Mouse (Mus musculus) liver, postnatal 0 days (tissue): ENCODE data around the gene Map4k2. TPM values are rescaled to one million over a fixed set of nuclear protein-coding genes. Genes with fewer than 3 reads are reported as not detected.

Experiments used
- ATAC-seq: fragments of 200-750 bp; cut with Nextera tagmentation; 2 replicates; pipeline ENCODE4 v1.8.0; 2017; ENCODE audit warnings: mild to moderate bottlenecking, moderate library complexity
- DNase-seq: peaks from one replicate; pipeline ENCODE4 v3.0.0-alpha.2; 2016
- H3K27ac ChIP-seq: fragments of 300-500 bp; sonication (generic); 2 replicates; pipeline ENCODE4 v1.5.1; 2014; ENCODE audit warnings: antibody characterized with exemption, moderate library complexity, mild to moderate bottlenecking, low read depth
- H3K27me3 ChIP-seq: fragments of 300-500 bp; sonication (generic); 2 replicates; pipeline ENCODE4 v1.6.1; 2014; ENCODE audit warnings: low read length, control low read depth, mixed read lengths; ENCODE audit not compliant: insufficient read depth
- H3K36me3 ChIP-seq: fragments of 300-500 bp; sonication (generic); replicated peaks from 2 replicates; pipeline ENCODE4 v1.6.1; 2014; ENCODE audit warnings: mild to moderate bottlenecking, control low read depth, low read length, moderate library complexity, mixed read lengths; ENCODE audit not compliant: insufficient read depth
- H3K4me1 ChIP-seq: fragments of 300-500 bp; sonication (generic); 2 replicates; pipeline ENCODE4 v1.6.1; 2014; ENCODE audit warnings: antibody characterized with exemption, mild to moderate bottlenecking, control low read depth; ENCODE audit not compliant: insufficient read depth
- H3K4me2 ChIP-seq: fragments of 300-500 bp; sonication (generic); 2 replicates; pipeline ENCODE4 v1.6.1; 2014; ENCODE audit warnings: low read depth, mild to moderate bottlenecking, low read length, moderate library complexity, mixed read lengths
- H3K4me3 ChIP-seq: fragments of 300-500 bp; sonication (generic); 2 replicates; pipeline ENCODE4 v1.5.1; 2014; ENCODE audit warnings: low read depth, low read length
- H3K9ac ChIP-seq: fragments of 300-500 bp; sonication (generic); replicated peaks from 2 replicates; pipeline ENCODE4 v1.6.1; 2014; ENCODE audit warnings: mild to moderate bottlenecking, moderate library complexity
- H3K9me3 ChIP-seq: fragments of 300-500 bp; sonication (generic); 2 replicates; pipeline ENCODE4 v1.6.1; 2016; ENCODE audit warnings: mild to moderate bottlenecking, control low read depth, low read length, mixed read lengths
- CTCF ChIP-seq: sonication (generic); IDR thresholded peaks from 2 replicates; pipeline ENCODE4 v1.5.1; 2016; ENCODE audit warnings: antibody characterized with exemption, low read depth
- EP300 ChIP-seq: IDR thresholded peaks from 2 replicates; pipeline ENCODE4 v1.6.1; 2016; ENCODE audit warnings: antibody characterized with exemption, low read depth, mild to moderate bottlenecking
- WGBS: fragments of 180-500 bp; shearing (Covaris S2); extraction: QIAGEN DNeasy Blood & Tissue Kit; methylation state at CpG from one replicate; pipeline ENCODE4 v1.1.7; 2014; ENCODE audit not compliant: insufficient replicate concordance; 5-methylcytosine and 5-hydroxymethylcytosine counted together
- polyA plus RNA-seq: library from polyadenylated mRNA; unstranded; fragments of >200 nt; fragmentation: Nextera tagmentation; extraction: Ambion mirVana; gene quantifications from 2 replicates; pipeline ENCODE4 v1.2.1, GENCODE M21; 2015

Gene Map4k2
- polyA plus RNA-seq, 1 experiment from 2014 or later: 5.7 TPM

- ATAC-seq (peak; percentile 31), DNase-seq (peak; percentile 47)
- peak overlapping the region; percentile 77 for H3K9ac ChIP-seq
- no peak for TF ChIP-seq EP300
- TF ChIP-seq CTCF: no peak
- H3K27me3 ChIP-seq: no peaks in the 10 kb centered on the region
- H3K27ac ChIP-seq: peak overlapping the region; percentile 61
- peak overlapping the region; percentile 80 for H3K4me3 ChIP-seq
- peaks cover 43% of the 10 kb centered on the region for H3K4me1 ChIP-seq
- H3K4me2 ChIP-seq: peak overlapping the region; percentile 99
- WGBS: under 1% methylated on average over 24 of the region's 25 CpGs
- H3K36me3 ChIP-seq: peaks cover 29% of the 10 kb centered on the region
- H3K9me3 ChIP-seq: no peaks in the 10 kb centered on the region
Measured at GRCm38 (mm10) chr19:6335458-6335827, 5.5 kb upstream of the Map4k2 start.

DNA sequence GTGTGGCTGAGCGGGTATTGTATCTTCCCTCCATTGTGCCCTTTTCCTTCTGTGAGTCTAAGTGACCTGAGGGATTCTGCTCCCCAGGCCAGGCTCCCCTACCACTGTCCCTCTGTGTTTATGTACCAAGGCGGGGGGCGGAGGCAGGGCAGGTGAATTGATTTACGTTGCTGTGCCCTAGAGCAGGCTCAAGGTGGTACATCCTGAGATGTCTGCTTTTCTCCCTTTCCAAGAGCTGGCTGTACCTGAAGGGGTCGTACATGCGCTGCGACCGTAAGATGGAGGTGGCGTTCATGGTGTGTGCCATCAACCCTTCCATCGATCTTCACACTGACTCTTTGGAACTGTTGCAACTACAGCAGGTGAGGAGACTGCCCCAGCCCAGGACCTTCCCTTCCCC lies 4.0 kb upstream of the Map4k2 start:
- peaks cover 48% of the 10 kb centered on the region for H3K4me1 ChIP-seq
- no peak for TF ChIP-seq CTCF
- no peak for TF ChIP-seq EP300
- no peaks in the 10 kb centered on the region for H3K9me3 ChIP-seq
- H3K27me3 ChIP-seq: no peaks in the 10 kb centered on the region
- no peak overlapping the region for H3K4me3 ChIP-seq
- H3K36me3 ChIP-seq: peaks cover 29% of the 10 kb centered on the region
- no peak overlapping the region for H3K9ac ChIP-seq
- no peak overlapping the region for H3K27ac ChIP-seq
- DNase-seq: no peak
- 91% methylated on average over 10 of the region's 10 CpGs for WGBS
- no peak for ATAC-seq
- peak overlapping the region; percentile 99; the same call in 1 of the 2 replicates for H3K4me2 ChIP-seq

DNA sequence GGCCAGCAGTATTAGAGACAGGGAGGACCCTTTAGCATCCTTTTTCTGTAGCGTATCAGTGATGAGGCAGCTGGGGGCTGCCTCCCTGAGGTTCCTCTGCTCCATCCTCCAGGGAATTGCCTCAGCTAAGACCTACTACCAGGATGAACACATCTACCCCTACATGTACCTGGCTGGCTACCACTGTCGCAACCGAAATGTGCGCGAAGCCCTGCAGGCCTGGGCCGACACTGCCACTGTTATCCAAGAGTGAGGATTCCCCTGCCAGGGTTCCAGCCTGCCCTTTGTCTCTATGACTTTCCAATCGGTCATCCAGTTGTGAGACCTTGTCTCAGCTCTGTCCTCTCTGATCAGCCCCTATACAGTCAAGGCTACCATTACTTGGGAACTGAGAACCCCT lies 2.8 kb upstream of the Map4k2 start:
- H3K4me3 ChIP-seq: no peak overlapping the region
- H3K9me3 ChIP-seq: no peaks in the 10 kb centered on the region
- H3K36me3 ChIP-seq: peaks cover 30% of the 10 kb centered on the region
- H3K27ac ChIP-seq: no peak overlapping the region
- ATAC-seq: no peak
- TF ChIP-seq CTCF (no peak), EP300 (no peak)
- H3K4me1 ChIP-seq: peaks cover 54% of the 10 kb centered on the region
- no peaks in the 10 kb centered on the region for H3K27me3 ChIP-seq
- H3K9ac ChIP-seq: no peak overlapping the region
- 93% methylated on average over 7 of the region's 7 CpGs for WGBS
- no peak overlapping the region for H3K4me2 ChIP-seq
- no peak for DNase-seq

DNA sequence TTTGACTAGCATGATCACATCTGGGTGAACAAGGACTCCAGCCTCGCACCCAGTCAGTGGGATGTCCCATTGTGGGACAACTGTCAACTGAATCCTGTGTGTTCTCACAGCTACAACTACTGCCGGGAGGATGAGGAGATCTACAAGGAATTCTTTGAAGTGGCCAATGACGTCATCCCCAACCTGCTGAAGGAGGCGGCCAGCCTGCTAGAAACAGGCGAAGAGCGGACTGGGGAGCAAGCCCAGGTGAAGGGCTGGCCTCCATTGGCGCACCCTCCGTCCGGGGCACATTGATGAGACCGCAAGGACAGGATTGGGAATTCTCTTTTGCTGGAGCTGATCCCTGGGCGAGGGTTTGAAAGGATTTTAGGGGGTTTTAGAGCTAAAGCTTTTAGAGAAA lies 2.2 kb upstream of the Map4k2 start:
- ATAC-seq: no peak
- Histone ChIP-seq H3K36me3 (peaks cover 31% of the 10 kb centered on the region), H3K4me2 (no peak overlapping the region), H3K27me3 (no peaks in the 10 kb centered on the region), H3K9ac (no peak overlapping the region), H3K4me1 (peaks cover 56% of the 10 kb centered on the region), H3K9me3 (no peaks in the 10 kb centered on the region), H3K4me3 (no peak overlapping the region), H3K27ac (no peak overlapping the region)
- 89% methylated on average over 11 of the region's 11 CpGs for WGBS
- DNase-seq: no peak
- TF ChIP-seq CTCF: no peak
- TF ChIP-seq EP300: no peak

DNA sequence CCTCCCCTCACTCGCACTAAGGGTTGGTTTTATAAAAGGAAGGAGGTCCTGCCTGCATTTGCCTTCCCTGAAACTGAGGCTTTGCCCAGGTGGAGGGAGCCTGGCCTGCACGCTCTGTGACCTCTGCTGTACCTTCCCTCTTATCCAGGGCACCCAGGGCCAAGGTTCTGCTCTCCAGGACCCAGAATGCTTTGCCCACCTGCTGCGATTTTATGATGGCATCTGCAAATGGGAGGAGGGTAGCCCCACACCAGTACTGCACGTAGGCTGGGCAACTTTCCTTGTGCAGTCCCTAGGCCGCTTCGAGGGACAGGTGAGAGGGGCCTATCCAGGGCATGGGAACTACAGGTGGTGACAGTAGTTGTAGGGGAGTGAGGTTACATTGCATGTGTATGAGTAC lies 1.7 kb upstream of the Map4k2 start:
- WGBS: 94% methylated on average over 6 of the region's 6 CpGs
- ATAC-seq (no peak), DNase-seq (no peak)
- Histone ChIP-seq H3K4me1 (peaks cover 52% of the 10 kb centered on the region), H3K9me3 (no peaks in the 10 kb centered on the region), H3K4me3 (no peak overlapping the region), H3K4me2 (peak overlapping the region; percentile 94), H3K27ac (0 out of 2 replicates have a peak overlapping the region, but pooled peaks have one; percentile 94), H3K27me3 (no peaks in the 10 kb centered on the region), H3K9ac (no peak overlapping the region), H3K36me3 (peaks cover 33% of the 10 kb centered on the region)
- TF ChIP-seq CTCF (no peak), EP300 (no peak)

GRCm38 (mm10) chr19:6339890-6340504 lies 938 bp upstream of the Map4k2 start:
- Histone ChIP-seq H3K4me1 (peaks cover 47% of the 10 kb centered on the region), H3K4me2 (peak overlapping the region; percentile 94), H3K4me3 (peak overlapping the region; percentile 76), H3K27ac (peak overlapping the region; percentile 94), H3K9me3 (no peaks in the 10 kb centered on the region), H3K9ac (peak overlapping the region; percentile 56), H3K36me3 (peaks cover 37% of the 10 kb centered on the region), H3K27me3 (no peaks in the 10 kb centered on the region)
- DNase-seq (peak; percentile 75), ATAC-seq (peak; percentile 7; the same call in 1 of the 2 replicates)
- 38% methylated on average over 15 of the region's 15 CpGs for WGBS
- TF ChIP-seq EP300: no peak
- peak; percentile 68 for TF ChIP-seq CTCF
